Mouse (Mus musculus): ENCODE measurements around the gene Yipf1.
"Not testable (repeated sequence)": the region's sequence is repeated elsewhere in the genome, so short reads cannot be mapped to it uniquely, and the experiment has no call there.

Gene Yipf1

DNA sequence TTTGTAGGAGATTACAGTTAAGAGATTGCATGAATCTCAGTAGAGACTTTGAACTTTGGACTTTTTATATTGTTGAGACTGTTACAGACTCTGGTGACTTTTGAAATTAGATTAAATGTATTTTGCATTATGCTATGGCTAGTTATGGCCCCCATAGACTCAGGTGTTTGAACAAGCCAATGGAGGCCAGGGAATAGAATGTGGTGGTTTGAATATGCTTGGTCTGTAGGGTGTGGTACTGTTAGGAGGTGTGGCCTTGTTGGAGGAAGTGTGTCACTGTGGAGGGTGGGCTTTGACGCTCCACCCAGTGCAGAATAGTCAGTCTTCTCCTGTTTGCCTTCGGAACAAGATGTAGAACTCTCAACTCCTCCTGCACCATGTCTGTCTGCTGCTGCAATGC, 8.9 kb downstream of the Yipf1 start:
- no peak for DNase-seq (ENCODE audit: extremely low read depth, low read depth)

DNA sequence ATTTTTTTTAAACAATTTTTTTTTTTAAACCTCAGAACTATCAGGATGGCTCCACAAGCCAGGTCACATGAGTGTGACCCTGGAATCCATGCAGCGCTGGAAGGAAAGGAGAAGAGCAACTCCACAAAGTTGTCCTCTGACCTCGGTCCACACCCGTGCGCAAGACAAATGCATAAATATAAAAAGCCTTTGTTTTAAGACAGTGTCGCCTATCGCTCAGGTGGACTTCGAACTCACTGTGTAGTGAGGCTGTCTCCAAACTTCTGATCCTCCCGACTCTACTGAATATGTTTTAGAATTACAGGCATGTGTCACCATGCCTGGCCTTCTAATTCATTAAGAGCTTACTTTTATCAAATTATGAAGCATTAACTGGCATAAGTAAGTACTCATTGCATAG, 14.4 kb downstream of the Yipf1 start:
- no peak for DNase-seq (ENCODE audit: extremely low read depth, low read depth)

DNA sequence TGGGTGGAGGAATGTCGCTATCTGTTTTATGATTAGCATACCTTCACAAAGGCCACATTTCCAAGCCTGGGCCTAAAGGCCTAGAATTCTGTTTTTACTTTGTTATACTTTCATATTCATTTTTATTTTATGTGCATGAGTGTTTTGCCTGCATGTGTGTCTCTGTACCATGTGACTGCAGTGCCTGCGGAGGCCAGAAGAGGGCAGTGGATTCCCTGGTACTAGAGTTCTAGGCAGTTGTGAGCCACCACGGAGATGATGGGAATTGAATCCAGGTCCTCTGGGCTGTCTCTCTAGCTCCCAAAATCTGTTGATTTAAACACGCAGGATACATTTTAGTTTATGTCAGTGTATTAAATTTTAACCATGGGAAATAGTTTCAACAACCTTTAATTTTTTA, 19.4 kb downstream of the Yipf1 start:
- no peak for DNase-seq (ENCODE audit: extremely low read depth, low read depth)

DNA sequence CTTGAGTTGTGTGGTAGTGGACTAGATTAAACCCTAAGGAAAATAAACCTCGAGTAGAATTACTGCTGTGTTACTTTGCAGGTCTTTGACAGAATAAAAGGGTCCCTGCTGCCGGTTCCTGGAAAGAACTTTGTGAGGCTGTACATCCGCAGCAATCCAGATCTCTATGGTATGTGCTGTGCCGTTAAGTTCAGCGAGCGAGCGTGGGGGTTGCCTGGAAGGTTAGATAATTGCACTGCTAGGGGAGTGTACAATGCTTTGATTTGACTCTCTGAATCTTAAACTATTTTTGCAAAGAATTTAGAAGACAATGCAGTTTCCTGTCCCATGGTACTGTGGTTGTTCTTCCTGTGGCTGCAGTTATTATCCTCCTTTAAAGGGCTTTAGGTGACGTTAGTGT, 22.2 kb downstream of the Yipf1 start:
- no peak for DNase-seq (ENCODE audit: extremely low read depth, low read depth)

DNA sequence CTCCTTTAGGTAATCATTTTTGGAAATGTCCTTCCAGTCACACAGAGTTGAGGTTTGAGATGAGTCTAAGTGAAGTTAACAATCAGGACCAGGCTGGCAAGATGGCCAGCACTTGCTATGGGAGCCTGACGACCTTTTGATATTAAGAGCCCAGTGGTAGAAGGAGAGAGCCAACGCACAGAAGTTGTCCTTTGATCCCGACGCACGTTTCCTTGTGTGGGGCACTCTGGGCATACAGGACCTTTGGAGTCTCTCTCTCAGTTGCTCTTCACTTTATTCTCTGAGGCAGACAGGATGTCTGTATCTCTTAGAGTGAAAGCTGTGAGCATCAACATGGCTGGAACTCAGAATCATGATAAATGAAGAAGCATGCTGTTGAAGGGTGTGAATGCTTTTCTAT, 23.3 kb downstream of the Yipf1 start:
- DNase-seq (ENCODE audit: extremely low read depth, low read depth), result no peak

DNA sequence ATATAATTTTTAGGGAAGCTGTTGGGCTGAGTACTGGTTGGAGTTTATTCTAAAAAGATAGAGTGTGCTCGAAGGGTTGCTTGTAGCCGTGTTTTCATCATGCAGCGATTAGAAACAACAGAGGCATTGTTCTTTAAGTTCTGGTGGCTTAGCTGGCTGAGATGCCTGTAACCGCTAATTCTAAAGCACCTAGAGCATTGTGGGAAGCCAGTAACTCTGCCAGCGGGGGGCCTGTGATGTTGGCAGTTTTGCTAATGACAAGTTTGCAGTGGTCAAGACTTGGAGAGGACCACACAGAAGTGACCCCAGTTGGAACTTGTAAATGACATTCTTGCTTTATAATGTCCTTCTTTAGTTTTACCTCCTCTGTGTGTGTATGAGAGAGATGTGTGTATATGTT, 27.2 kb downstream of the Yipf1 start:
- DNase-seq (ENCODE audit: extremely low read depth, low read depth), result no peak

DNA sequence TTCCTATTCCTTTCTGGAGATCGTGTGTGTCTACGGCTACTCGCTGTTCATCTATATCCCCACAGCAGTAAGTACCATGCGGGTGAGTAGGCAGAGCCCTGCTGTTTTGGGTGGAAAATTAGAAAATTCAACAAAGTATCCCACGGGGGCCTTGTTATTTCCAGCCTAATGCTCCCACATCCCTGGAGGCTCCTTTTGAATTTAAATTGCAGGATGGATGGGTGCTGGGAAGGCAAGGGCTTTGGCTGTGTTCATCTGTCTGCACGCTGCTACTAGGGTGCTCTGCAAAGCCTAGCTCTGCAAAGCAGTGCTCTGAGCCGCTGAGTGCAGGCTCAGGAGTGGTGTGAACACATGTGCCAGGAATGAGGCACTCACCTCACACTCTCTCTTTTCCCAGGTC, 30.4 kb downstream of the Yipf1 start:
- DNase-seq (ENCODE audit: extremely low read depth, low read depth), result no peak

DNA sequence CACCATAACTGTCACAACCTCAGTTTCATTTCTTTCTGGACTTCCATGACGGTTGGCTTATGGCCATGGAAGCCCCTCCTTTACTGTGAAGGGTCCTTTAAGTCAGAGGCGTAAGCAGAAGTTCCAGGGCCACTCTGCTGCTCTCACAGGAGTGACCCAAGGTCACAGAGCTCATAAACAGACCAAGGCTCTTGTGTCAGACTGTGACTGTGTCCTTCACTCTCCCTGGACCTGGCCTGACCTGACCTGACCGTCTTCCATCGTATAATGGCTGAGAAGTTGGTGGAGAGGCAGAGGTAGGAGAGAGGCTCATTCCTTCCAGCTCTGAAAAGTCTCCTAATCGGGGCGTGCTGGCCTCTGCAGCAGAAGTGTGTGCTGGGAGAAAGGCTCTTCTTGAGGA, 33.1 kb downstream of the Yipf1 start:
- no peak for DNase-seq (ENCODE audit: extremely low read depth, low read depth)

DNA sequence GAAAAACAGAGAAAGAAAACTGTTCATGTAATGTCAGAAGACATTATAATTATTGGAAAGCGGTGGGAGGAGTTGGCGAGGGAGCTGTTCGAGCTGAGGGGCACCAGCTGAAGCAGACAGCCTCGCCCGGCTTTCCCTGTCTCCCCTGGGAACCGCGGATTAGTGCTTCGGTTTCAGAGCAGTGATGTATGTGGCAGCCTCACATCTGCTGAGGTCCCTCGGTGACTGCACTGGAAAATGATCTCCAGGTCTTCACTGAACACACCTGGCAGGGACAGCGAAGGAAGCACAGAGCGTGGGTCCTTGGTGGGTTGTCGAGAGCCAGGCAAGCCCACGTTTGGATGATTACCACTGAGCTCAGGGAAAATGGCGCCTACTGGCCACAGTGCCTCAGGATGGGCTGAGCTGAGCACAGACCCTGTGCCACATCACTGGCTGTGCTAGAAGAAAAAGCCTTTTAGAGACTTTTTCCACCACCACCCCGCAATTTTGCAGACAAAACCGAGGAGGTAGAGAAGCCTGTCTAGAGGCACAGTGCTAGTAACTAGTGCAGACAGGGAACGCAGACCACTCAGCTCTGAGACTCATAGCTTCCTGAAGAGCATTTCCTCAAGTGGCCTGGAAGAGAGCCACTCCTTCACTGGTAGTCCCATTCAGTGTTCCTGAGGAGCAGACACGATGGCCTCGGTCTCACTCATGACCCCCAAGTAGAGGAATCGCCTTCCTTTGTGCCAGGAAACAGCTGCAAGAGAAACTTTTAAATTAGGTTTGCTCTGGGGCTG, 34.6 kb downstream of the Yipf1 start:
- no peak for DNase-seq (ENCODE audit: extremely low read depth, low read depth)

DNA sequence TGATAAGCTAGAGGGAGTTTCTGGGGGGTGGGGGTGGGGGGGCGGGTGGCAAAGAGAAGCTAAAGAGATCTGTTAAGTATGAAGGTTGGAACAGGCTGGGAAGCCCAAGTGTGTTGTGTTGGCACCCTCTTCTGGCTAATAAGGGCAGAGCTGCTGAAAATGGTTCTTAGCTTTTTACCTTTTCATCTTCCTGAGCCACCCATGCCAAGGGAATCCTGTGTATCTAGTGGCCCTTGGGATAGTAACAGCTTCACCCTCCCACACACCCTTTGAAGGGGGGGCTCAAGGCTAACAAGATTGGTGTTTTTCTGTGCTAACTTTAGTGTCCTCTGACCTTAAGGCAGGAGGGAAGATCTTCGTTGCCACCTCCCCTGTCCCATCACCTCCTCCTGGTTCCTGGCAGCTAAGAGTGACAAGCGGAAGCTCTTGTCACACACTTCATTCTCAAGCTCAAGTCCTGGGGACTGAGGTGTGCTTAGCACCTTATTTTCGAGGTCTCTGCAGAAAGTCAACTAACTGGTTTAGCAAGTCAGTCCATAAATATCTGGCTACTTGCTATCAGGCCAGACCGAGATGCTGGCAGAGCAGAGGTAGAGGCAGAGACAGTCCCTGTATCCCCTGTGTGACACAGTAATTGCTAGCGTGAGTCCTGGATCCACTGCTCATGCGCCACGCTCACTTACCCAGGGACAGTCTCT, 35.3 kb downstream of the Yipf1 start:
- DNase-seq (ENCODE audit: extremely low read depth, low read depth), result no peak

DNA sequence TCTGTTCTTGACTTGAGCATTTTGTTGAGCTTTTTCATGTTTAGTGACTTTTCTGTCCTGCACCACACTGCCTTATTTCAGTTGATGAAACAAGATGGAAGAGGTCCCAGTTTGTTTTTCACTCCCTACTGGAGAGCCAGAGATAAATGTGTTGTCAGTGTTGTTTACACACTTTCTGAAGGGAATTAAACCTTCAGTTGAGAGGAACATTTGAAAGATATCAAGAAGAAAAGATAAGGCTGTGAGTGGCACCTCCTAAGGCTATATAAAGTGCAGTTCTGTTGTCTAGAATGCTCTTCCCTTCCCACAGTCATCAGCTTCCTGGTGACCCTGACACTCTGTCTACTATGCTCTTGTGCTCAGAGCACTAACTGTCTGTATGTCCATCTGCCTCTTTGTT, 37.2 kb downstream of the Yipf1 start:
- no peak for DNase-seq (ENCODE audit: extremely low read depth, low read depth)

DNA sequence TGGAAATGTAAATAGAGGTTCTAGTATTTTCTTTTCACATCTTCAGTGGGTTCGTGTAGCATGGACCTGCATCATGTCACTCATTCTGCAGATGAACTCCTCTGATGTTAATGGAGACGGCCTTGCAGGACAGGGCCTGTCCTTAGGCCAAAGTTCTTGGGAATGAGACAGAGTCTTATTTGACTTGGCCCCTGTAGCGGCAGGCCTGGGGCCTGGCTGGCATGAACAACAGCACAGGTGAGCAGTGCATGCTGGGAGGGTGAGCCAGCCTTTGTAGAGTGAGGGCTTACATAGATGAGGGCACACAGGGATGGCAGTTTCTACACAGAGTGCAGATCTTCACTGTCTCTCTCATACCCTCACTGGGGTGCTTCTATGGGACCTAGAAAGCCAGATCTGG, 39.4 kb downstream of the Yipf1 start:
- DNase-seq (ENCODE audit: extremely low read depth, low read depth), result no peak

DNA sequence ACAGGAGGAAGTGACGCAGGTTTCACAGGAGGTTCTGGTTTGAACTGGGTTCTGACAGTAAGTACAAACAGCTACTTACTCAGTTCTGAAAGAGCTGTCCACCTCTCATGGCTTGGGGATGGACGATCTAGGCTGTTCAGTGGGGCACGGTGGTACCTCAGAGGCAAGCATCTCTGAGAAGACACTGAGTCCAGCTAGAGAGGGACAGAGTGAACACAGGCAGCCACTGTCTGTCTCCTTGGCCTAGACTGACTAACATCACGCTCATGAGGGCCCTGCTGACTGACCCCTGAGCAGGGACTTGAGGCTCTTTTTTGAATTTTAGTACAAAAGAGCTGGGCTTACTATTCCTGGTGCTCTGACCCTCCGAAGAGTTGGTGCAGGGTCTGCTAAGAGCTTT, 40.0 kb downstream of the Yipf1 start:
- no peak for DNase-seq (ENCODE audit: extremely low read depth, low read depth)

DNA sequence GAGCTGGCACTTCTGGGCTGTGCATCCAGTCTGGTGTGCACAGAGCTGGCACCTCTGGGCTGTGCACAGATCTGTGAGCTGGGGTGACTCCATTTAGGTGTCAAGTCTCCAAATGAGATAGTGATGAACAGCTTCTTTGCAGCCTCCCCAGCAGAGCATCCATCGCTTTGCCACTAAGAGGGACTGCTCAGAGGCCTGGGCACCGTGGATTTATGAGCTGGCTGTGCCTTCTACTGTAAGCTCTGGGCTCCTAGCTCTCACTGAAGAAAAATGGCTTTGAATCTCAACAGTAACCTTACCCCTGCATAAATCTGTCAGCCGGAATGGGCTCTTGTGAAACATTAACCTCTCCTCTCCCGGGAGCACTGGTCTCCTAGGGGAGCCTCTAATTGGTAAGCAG, 40.4 kb downstream of the Yipf1 start:
- no peak for DNase-seq (ENCODE audit: extremely low read depth, low read depth)

DNA sequence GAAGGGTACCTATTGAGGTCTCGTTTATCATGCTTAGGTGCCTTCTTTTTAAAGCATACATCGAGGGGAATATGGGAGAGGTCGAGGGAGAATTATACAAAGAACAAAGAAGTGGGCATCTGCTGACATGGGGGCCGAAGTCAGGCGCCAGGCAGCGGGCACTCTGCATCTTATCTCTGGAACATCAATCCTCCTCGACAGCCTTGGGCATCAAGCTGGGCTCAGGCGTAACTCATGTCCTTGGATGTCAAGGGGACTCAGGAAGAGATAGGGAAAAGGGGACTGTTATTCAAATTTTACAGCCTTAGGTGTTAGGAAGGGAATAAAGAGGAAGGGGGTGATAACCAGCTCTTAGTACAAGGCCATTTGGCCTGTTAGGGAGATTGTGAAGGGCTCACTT, 43.0 kb downstream of the Yipf1 start:
- not testable (repeated sequence) for DNase-seq (ENCODE audit: extremely low read depth, low read depth)

DNA sequence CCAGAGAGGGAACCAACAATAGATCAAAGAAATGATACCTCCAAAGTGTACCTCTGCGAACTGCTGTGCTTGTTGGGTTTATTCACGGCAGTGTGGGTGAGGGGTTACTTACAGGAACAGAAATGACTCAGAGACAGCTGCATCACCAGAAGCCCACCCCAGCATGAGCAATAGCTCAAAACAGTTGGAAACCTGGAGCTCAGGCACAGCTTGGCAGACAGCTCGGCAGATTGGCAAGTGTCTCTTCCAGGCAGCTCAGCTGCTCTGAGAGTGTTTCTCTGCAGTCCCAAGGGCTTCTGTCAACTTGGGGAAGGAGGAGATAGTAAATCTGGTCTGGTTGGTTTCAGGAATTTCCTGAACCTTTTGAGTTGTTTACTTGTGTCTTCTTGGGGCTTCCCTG, 44.3 kb downstream of the Yipf1 start:
- no peak for DNase-seq (ENCODE audit: extremely low read depth, low read depth)

DNA sequence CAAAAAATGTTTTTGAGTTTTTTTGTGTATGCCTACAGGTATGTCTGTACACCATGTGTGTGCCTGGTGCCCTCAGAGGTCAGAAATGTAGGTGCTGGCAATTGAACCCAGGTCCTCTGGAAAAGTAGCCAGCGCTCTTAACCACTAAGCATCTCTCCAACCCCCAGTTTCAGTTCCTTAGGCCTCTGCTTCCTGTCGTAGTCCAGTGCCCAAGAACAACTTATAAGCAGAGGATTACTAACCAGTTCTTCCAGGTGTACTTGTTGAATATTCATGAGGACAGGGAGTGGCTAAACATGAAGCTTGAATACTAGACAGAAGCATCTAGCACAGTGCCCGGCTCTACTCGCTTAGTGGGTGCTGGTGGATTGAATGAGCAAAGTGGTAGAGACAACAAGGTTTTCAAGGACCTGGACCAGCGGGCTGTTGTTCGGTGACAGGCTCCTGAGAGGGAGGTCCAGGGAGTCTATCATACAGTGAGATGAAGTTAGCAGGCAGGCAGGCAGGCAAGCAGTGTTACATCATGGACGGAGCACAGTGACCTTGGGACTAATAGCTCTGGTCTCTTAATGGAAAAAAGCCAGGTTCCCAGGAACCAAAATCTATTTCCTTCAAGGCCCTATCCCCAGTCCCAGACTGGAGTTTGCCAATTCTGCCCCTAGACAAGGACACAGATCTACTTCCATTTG, 46.4 kb downstream of the Yipf1 start:
- no peak for DNase-seq (ENCODE audit: extremely low read depth, low read depth)

DNA sequence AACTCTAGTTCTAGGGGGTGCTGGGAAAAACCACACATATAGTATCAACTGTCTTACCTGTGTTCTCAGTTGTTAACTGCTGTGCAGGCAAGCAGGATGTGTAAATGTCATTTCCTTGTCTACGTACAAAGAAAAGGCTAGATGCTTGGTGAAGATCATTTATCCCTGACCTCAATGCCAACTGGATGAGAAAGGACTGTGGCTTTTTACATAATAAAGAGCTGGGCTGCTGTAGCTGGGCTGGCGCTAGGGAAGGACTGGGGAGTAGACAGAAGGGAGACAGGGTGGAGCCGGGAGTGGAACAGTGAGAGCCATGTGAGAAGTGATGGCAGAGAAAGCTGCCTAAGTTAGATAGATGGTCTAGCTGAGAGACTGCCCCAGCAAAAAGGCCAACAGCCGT, 48.6 kb downstream of the Yipf1 start:
- no peak for DNase-seq (ENCODE audit: extremely low read depth, low read depth)

DNA sequence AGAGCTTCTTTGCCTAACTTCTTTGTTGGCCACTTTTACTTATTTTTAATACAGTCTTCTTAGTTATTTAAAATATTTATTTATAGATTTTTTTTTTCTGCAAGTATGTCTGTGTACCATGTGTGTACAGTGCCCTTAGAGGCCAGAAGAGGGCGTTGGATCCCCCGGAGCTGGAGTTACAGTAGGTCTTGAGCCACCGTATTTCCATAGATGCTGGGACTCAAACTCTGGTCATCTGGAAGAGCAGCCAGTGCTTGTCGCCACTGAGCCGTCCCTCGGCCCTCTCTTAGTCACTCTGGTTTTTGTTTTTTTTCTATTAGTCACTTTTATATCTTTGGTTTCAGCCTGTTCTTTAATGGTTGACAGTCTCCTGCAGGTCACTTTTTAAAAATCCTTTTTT, 49.4 kb downstream of the Yipf1 start:
- DNase-seq (ENCODE audit: extremely low read depth, low read depth), result no peak

DNA sequence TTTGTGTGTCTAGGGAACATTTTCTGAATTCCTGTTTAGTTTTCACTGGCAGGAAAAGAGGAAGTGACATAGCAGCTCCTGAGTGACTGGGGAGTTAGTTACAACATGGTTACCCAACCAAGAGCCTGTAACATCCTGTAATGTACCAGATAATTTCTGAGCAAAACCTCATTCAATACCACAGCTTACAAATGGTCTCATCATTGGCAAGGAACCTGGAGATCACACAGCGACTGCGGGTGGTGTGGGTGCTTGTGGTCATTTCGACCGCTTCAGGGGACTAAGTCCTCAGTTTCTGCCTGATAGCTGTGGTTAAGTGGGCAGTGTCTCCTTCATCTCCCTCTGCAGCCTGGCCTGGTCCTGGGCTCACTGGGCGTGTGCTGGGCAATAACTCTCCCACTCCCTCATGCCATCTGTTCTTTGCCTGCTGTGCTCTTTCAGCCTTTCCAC, 50.1 kb downstream of the Yipf1 start:
- peak; percentile 76 for DNase-seq (ENCODE audit: extremely low read depth, low read depth)

DNA sequence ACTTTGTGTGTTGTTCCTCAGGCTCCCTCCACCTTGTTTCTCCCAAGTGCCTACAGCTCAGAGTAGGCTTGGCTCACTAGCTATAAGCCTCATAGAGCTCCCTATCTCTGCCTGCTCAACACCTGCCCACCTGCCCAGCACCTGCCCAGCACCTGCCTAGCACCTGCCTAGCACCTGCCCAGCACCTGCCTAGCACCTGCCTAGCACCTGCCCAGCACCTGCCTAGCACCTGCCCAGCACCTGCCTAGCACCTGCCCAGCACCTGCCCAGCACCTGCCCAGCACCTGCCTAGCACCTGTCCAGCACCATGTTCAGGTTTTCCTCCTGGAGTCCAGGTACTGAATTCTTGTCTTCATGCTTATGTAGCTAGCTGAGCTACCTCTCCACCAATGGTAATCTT, 52.2 kb downstream of the Yipf1 start:
- not testable (repeated sequence) for DNase-seq (ENCODE audit: extremely low read depth, low read depth)

DNA sequence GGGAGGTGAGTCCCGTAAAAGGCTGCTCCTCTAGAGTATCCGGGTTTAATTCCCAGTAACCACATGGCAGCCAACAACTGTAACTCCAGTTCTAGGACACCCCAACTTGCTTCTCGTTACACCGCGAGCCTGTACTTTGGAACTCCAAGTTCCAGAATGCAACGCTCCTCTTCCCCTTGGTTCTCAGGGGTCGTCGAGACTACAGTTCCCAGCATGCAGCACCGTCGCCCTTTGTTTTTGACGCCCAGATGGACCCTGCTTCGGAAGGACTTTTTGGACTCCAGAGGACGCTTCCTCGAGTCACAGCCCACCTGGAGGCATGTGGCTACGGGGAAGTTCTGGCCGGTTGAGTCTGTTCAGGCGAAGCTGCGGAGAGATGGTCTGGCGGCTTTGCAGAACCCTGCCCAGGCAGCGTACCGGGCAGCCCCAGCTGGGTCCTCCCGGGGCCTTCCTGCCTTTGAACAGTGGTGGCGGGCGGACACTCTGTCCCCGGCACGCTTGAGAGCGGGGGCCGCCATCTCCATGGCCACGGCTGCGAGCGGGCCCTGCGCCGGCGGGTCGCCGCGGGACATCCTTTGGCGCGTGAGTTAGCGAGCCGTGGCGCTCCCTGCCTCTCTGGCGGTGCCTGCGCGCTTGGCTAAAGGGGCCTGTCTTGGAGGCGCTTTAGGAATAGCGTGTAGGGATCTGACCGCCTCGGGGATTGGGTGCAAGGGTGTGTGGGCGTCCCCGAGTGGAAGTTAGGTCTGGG, 53.6 kb downstream of the Yipf1 start, which contains the start of gene Ndc1:
Gene Ndc1, plus strand, starts transcription at position 218 of the 748 bp plus-strand sequence.
- peak; percentile 93 for DNase-seq (ENCODE audit: extremely low read depth, low read depth)
